Mouse (Mus musculus) kidney, adult 8-10 months (tissue): ENCODE results near the gene Diras2.
"Not testable (repeated sequence)": the region's sequence is repeated elsewhere in the genome, so short reads cannot be mapped to it uniquely, and the experiment has no call there.

Experiments used
- DNase-seq, 2 experiments: peaks; one replicate each; pipeline ENCODE4 v3.0.0; 2022

The Diras2 gene

DNA sequence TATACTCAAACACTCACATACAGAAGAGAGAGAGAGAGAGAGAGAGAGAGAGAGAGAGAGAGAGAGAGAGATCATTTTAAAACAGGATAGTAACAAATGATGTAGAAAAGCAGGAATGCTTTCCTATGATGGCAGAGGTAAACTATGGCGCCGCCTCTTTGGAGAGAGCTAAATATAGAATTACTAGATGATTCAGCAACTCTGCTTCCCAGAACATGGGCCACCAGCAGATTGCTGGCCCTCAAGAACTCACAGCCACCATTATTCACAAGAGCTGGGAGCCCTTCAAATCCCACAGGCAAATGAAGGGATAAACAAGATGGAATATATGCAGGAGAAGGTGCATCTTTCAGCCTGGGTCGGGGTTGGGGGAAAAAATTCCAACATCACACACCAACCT lies 15.0 kb downstream of the Diras2 start:
- no peak for DNase-seq

GRCm38 (mm10) chr13:52513554-52513953 lies 17.5 kb downstream of the Diras2 start:
- no peak for DNase-seq

DNA sequence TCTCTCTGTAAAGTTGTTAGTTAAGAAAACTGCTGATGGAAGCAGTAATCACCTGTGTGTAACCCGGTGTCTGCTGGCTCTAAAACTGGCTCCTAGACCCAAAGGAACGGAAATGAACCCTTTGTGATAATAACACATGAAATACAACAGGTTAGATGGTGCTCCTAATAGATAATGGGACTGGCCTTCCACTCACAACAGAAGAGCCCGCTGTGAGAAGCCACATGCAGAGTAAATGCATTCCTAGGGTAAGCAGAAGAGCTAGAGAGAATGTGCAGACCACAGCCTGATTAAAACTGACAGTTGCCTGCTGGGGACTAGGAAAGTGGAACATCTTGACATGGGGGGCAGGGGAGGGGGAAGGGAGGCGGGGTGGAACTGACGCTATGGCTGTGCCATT lies 18.7 kb downstream of the Diras2 start:
- no peak for DNase-seq

- DNase-seq, result no peak
Measured at GRCm38 (mm10) chr13:52510172-52510880, 20.8 kb downstream of the Diras2 start.

DNA sequence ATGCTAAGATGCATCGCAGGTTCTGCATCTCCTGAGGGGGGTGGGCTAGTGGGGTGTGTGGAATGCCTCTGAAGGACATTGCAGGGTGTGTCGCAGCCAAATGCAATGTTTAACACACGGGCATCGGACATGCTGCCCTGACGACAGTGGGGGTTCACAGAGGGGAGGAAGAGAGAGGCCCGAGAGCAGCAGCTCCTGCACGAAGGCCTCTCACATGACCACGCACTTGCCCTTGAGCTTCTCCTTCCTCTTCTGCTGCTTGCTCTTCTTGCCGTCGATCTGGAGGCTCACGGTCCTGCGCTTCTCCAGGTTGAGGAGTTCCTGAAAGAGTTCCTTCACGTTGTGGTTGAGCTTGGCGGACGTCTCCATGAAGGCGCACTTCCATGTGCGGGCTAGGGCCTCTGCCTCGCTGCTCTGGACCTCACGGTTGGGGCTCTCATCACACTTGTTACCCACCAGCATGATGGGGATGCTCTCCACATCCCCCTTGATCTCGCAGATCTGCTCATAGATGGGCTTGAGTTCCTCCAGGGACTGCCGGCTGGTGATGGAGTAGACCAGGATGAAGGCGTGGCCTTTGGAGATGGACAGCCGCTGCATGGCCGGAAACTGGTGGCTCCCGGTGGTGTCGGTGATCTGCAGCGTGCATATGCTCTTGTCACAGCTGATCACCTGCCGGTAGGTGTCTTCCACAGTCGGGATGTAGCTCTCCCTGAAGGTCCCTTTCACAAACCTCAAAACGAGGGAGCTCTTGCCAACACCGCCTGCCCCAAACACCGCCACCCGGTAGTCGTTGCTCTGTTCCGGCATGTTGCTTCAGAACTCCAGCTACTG lies 23.4 kb downstream of the Diras2 start:
- DNase-seq, result no peak

GRCm38 (mm10) chr13:52506822-52507221 lies 24.3 kb downstream of the Diras2 start:
- not testable (repeated sequence) for DNase-seq

GRCm38 (mm10) chr13:52505683-52506285 lies 25.3 kb downstream of the Diras2 start:
- not testable (repeated sequence) for DNase-seq

GRCm38 (mm10) chr13:52501686-52502085 lies 29.4 kb downstream of the Diras2 start:
- no peak for DNase-seq

- no peak for DNase-seq
Measured at GRCm38 (mm10) chr13:52497029-52497550, 34.0 kb downstream of the Diras2 start.

GRCm38 (mm10) chr13:52488821-52489220 lies 42.3 kb downstream of the Diras2 start:
- no peak for DNase-seq

DNA sequence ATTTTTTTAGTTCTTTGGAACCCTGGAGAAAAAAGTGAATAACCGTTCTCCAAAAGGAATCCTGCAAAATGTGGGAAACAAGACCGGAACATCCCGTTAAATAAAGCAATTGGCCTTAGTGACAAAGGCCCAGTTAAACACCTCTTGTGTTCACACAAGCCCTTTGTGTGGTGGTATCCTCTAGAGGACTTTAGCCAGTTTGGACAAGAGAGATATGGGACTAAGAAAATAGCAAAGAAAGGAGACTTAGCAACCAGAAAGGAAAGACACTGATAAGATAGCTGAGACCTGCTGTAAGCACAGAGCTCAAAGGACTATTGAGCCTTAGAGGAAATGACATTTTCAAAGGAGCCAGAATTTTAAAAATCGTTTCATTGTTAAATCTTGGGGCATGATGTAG lies 47.0 kb downstream of the Diras2 start:
- no peak for DNase-seq

DNA sequence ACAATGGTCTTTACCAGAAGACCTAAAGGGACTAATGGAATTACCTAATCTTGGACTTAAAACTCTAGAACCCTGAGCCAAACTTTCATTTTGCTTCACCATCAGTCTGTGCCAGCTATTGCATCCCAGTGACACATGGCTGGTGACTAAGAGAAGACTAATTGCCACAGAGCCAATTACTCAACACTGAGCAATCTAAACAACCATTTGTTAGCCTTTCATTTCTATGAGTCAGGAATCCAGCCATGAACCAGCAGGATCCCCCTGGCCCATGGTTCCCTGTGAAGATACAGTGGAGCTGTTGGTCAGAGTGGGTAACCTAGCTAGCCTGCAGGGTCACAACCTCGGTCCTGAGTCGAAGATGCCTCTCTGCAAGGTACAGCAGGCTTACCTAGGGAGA lies 49.3 kb downstream of the Diras2 start:
- DNase-seq, result no peak

GRCm38 (mm10) chr13:52479146-52479545 lies 51.9 kb downstream of the Diras2 start:
- no peak for DNase-seq

DNA sequence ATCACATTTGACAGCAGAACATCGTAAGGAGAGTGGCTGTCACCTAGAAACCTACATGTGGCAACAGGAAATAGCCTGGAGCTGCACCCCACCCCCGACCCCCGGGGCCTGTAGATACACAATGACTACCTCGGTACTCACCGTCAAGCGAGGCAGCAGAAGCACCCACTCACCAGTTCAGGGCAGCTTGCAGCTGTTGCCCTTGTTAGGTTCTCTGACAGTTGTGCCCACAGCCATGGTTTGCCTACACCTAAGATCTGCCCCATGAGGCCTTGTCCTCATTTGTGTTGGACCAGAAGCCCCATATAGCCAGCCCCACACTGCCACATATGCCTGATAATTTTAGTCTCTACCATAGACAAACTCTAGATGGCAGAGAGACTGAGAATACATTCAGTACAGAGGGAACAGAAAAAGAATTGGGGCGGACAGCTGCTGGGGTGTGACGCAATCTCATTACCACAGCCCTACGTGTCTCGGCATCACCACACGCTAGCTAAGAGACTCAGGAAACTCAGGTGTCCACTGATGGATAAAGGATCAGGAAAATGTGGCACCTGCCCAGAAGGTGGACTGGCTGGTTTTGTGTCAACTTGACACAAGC lies 54.0 kb downstream of the Diras2 start:
- DNase-seq, result no peak

DNA sequence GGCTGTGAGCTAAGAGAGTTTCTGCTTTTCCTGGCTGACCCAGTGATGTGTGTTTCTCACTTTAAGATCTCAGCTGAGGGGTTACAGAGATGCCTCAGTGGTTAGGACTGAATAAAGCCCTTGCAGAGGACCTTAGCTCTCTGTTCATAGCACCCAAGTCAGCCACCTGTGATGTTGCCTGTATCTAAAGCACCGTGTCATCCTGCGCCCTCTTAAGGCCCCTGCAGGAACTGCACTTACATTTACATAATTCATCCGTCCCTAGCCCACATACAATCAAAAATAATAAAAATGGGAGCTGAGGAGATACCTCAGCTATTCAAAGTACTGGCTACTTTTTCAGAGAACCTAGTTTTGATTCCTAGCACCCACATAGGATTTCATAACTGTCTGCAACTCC lies 54.9 kb downstream of the Diras2 start:
- DNase-seq, result peak in 1 of 2 experiments; percentile 9

- no peak for DNase-seq
Measured at GRCm38 (mm10) chr13:52475264-52475663, 55.8 kb downstream of the Diras2 start.

DNA sequence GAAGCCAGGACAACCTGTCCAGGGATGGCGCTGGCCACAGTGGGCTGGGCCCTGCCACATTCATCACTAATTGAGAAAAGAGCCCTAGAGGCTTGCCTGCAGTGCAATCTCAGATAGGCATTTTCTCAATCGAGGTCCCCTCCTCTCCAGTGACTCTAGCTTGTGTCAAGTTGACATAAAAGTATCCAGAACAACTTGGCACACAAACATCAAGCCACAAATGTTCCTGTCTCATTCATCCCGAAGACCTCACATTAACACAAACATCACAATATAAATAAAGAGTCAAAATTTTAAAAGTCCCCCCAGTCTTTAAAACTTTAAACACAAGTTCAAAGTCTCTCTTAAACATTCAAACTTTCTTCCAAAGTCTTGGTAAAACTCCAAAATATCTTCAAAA lies 56.3 kb downstream of the Diras2 start:
- no peak for DNase-seq

GRCm38 (mm10) chr13:52469795-52470690 lies 61.0 kb downstream of the Diras2 start:
- DNase-seq, result no peak

- DNase-seq, result no peak
Measured at GRCm38 (mm10) chr13:52465141-52465540, 65.9 kb downstream of the Diras2 start.

DNA sequence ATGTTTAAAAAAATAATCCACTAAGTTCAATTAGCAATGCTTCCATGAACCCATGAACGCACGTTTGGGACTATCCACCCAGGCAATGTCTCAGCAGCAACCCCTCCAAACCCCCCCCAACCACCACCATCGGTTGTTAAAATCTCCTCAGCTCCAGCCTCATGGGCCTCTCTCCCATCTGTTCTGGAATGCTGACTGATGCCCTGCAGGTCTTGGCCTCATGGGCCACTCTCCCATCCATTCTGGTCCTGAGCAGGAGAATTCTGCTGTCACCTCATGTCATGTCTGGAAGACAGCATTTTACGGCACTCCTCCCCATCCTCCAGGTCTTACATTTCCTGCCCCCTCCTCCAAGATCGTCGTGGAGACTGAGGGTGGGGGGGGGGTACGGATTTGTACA lies 71.1 kb downstream of the Diras2 start:
- no peak for DNase-seq

- DNase-seq, result no peak
Measured at GRCm38 (mm10) chr13:52457889-52458324, 73.2 kb downstream of the Diras2 start.
